Mouse (Mus musculus) heart, embryonic 14.5 days (tissue): ENCODE measurements around the gene Gm49380. TPM values are rescaled to one million over a fixed set of nuclear protein-coding genes. Genes with fewer than 3 reads are reported as not detected.

ENCODE experiments used
- ATAC-seq: fragments of 200-750 bp; cut with Nextera tagmentation; 2 replicates; pipeline ENCODE4 v1.8.0; 2017; ENCODE audit warnings: low read depth, moderate TSS enrichment; ENCODE audit not compliant: insufficient number of reproducible peaks, insufficient read depth, low FRiP score
- H3K27ac ChIP-seq, 2 experiments: fragments of 200-500 bp in 1 of 2; fragments of 300-500 bp in 1 of 2; sonication (generic) in 1 of 2; replicated peaks in 1 of 2; 2 replicates each; pipeline ENCODE4 v1.5.1; 2012 to 2014; ENCODE audit warnings: low read depth in 2 of 2, low read length in 2 of 2, control low read depth in 1 of 2, mild to moderate bottlenecking in 1 of 2, mixed read lengths in 1 of 2; ENCODE audit not compliant: control insufficient read depth in 1 of 2, insufficient read depth in 1 of 2
- H3K27me3 ChIP-seq: fragments of 300-500 bp; sonication (generic); 2 replicates; pipeline ENCODE4 v1.6.1; 2014; ENCODE audit warnings: mild to moderate bottlenecking, low read length, control low read depth; ENCODE audit not compliant: control insufficient read depth, insufficient read depth
- H3K36me3 ChIP-seq: fragments of 300-500 bp; sonication (generic); 2 replicates; pipeline ENCODE4 v1.6.1; 2014; ENCODE audit warnings: mild to moderate bottlenecking, control low read depth, low read length, mixed read lengths; ENCODE audit not compliant: control insufficient read depth, insufficient read depth
- H3K4me1 ChIP-seq, 2 experiments: fragments of 200-500 bp in 1 of 2; fragments of 300-500 bp in 1 of 2; sonication (generic) in 1 of 2; 2 replicates each; pipeline ENCODE4 v1.6.1; 2012 to 2014; ENCODE audit warnings: low read length in 2 of 2, control low read depth in 1 of 2, mixed read lengths in 1 of 2; ENCODE audit not compliant: control insufficient read depth in 2 of 2, insufficient read depth in 2 of 2
- H3K4me2 ChIP-seq: fragments of 300-500 bp; sonication (generic); 2 replicates; pipeline ENCODE4 v1.6.1; 2014; ENCODE audit warnings: mild to moderate bottlenecking, low read length
- H3K4me3 ChIP-seq, 2 experiments: fragments of 200-500 bp in 1 of 2; fragments of 300-500 bp in 1 of 2; sonication (generic) in 1 of 2; 2 replicates each; pipeline ENCODE4 v1.5.1; 2012 to 2014; ENCODE audit warnings: low read length in 2 of 2, mild to moderate bottlenecking in 2 of 2, control low read depth in 1 of 2, low read depth in 1 of 2, moderate library complexity in 1 of 2; ENCODE audit not compliant: control insufficient read depth in 1 of 2, insufficient read depth in 1 of 2
- H3K9ac ChIP-seq: fragments of 300-500 bp; sonication (generic); 2 replicates; pipeline ENCODE4 v1.6.1; 2014; ENCODE audit warnings: mild to moderate bottlenecking, low read length
- H3K9me3 ChIP-seq: fragments of 300-500 bp; sonication (generic); 2 replicates; pipeline ENCODE4 v1.6.1; 2016; ENCODE audit warnings: low read length, control low read depth; ENCODE audit not compliant: control insufficient read depth
- WGBS: fragments of 180-500 bp; shearing (Covaris S2); extraction: QIAGEN DNeasy Blood & Tissue Kit; methylation state at CpG from one replicate; pipeline ENCODE4 v1.1.7; 2014; 5-methylcytosine and 5-hydroxymethylcytosine counted together
- polyA plus RNA-seq: library from polyadenylated mRNA; unstranded; fragments of >200 nt; fragmentation: Nextera tagmentation; extraction: Ambion mirVana; gene quantifications from 2 replicates; pipeline ENCODE4 v1.2.1, GENCODE M21; 2014

The Gm49380 gene
- polyA plus RNA-seq, 1 experiment from 2014 or later: 0.08 TPM

DNA sequence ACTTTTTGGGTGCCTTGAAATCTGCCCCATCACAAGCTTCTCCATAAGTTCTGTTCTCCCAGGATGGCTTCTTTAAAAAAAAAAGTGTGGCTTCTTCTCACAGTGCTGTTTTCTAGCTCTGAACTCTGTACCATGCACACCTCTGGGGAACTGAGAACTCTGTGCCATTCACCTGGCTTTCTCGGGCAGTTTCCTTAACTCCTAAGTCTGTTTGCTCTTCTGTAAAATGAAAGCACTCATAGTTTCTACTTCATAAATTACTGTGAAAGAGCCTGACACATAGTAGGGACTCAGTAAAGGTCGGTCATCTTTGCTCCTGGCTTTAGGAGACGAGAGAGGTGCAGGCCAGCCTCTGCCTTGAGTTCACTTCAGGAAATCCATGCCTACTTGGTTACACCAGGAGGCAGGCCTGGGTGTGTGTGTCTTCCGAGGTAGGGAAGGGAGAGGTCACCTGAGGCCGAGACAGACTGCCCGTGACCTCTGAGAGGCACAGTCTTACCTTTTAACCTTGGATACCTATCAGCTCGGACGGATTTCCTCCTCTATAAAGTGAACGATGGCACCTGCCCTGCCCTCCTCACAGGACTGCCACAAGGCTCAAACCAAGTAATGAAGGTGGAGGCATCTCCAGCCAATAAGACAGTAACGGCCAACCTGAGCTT is 35.0 kb downstream of the Gm49380 start:
- Histone ChIP-seq H3K36me3 (peaks cover 22% of the 10 kb centered on the region), H3K9ac (peak overlapping the region; percentile 57; the same call in 1 of the 2 replicates), H3K4me2 (peak overlapping the region; percentile 48), H3K9me3 (no peaks in the 10 kb centered on the region), H3K27me3 (no peaks in the 10 kb centered on the region), H3K4me1 (peaks cover 45 to 80% of the 10 kb centered on the region in 2 experiments), H3K27ac (peak overlapping the region; percentile 78 to 85), H3K4me3 (no peak overlapping the region; a peak in 1 of 4 replicates)
- no peak for ATAC-seq
- 66% methylated on average over 10 of the region's 10 CpGs for WGBS

DNA sequence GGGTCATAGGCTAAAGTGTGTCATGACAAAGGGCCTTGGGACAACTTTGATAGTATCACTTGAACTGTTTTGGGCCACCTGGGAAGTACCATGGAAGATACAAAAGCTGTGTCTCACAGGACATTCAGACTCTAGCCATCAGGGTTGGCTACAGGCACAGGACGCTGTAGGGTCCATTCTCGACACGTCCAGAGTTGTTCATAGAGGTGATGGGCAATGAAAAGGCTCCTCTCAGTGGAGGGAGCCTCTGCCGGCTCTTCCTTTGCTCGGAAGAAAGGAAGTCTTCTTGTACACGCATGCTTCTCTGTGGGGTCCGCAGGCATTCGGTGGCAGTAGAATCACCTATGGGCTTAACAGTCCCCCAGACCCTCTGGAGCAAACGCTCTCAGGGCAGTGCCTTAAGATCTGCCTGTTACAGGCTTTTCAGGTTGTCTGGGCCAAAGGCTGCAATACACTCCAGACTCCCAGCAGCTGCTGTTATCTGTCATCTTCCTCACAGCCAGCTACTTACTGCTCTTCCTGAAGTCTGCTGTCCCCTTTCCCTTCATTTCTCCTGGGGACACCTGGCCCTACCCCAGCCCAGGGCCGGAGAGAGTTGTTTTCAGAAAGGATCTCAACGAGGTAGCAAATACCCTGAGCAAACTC is 35.9 kb downstream of the Gm49380 start:
- 84% methylated on average over 11 of the region's 11 CpGs for WGBS
- H3K27me3 ChIP-seq: no peaks in the 10 kb centered on the region
- peak overlapping the region; percentile 52 for H3K9ac ChIP-seq
- peak overlapping the region in 1 of 2 experiments; percentile 85; a peak in 2 of 4 replicates for H3K27ac ChIP-seq
- H3K4me2 ChIP-seq: 0 out of 2 replicates have a peak overlapping the region, but pooled peaks have one; percentile 3
- H3K9me3 ChIP-seq: no peaks in the 10 kb centered on the region
- peaks cover 22% of the 10 kb centered on the region for H3K36me3 ChIP-seq
- H3K4me1 ChIP-seq: peaks cover 52 to 81% of the 10 kb centered on the region in 2 experiments
- ATAC-seq: no peak
- no peak overlapping the region for H3K4me3 ChIP-seq

DNA sequence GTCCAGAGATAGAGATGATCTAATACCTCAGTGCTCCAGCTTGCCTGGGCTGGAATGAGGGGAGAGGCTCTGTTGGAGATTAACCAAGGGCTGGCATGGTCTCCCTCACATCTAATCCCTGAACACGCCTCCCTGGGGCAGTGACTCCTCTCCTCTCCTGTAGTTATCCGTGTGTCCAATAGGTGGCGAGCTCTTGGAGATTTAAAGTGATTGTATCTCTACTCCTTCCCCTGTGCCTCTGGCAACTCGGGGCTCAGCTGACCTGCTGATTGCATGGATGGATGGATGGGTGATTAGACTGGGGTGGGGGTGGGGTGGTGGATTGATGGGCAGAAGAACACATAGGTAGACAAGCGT is 36.6 kb downstream of the Gm49380 start:
- H3K9ac ChIP-seq: 0 out of 2 replicates have a peak overlapping the region, but pooled peaks have one; percentile 22
- H3K4me2 ChIP-seq: 0 out of 2 replicates have a peak overlapping the region, but pooled peaks have one; percentile 3
- 13% methylated on average over 5 of the region's 5 CpGs for WGBS
- H3K4me1 ChIP-seq: peaks cover 58 to 83% of the 10 kb centered on the region in 2 experiments
- no peaks in the 10 kb centered on the region for H3K9me3 ChIP-seq
- peak overlapping the region in 1 of 2 experiments; percentile 33; a peak in 1 of 4 replicates for H3K27ac ChIP-seq
- peaks cover 22% of the 10 kb centered on the region for H3K36me3 ChIP-seq
- no peaks in the 10 kb centered on the region for H3K27me3 ChIP-seq
- H3K4me3 ChIP-seq: no peak overlapping the region
- ATAC-seq: no peak

DNA sequence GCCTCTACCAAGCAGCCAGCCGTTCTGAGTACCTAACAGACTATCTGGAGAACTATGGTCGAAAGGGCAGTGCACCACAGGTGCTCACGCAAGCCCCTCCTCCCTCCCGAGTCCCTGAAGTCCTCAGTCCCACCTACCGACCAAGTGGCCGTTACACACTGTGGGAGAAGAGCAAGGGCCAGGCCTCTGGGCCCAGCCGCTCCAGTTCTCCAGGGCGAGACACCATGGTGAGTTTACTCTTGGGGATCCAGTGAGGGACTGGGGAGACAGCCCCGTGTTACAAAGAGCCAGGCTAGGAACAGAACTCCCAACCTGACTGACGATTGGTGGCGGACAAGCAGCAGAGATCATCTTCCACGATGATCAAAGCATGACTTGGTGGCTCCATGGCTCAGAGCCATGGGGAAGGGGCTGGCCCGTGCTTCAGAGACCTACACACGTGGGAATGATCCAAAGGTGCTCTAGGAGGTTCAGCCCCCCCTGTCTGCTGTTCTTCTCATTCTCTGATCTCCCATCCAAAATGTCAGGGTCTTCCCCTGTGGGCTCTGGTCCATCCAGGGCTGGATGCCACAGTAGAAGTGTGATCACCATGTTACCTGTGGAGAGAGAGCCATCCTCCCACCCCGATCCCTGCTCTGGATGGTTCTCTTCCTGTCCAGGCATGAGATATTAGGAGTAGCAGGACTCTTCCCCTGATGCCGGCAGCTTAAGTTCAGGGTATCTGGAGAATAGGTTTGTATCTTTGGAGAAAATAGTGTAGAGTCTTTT is 37.1 kb downstream of the Gm49380 start:
- no peak overlapping the region for H3K4me3 ChIP-seq
- no peaks in the 10 kb centered on the region for H3K9me3 ChIP-seq
- no peak for ATAC-seq
- peaks cover 61 to 81% of the 10 kb centered on the region in 2 experiments for H3K4me1 ChIP-seq
- 60% methylated on average over 16 of the region's 16 CpGs for WGBS
- H3K27ac ChIP-seq: 0 out of 4 replicates have a peak overlapping the region, but pooled peaks of 1 of the 2 experiments have one; percentile 33
- peak overlapping the region; percentile 22; the same call in 1 of the 2 replicates for H3K9ac ChIP-seq
- no peaks in the 10 kb centered on the region for H3K27me3 ChIP-seq
- peaks cover 22% of the 10 kb centered on the region for H3K36me3 ChIP-seq
- 0 out of 2 replicates have a peak overlapping the region, but pooled peaks have one; percentile 3 for H3K4me2 ChIP-seq

DNA sequence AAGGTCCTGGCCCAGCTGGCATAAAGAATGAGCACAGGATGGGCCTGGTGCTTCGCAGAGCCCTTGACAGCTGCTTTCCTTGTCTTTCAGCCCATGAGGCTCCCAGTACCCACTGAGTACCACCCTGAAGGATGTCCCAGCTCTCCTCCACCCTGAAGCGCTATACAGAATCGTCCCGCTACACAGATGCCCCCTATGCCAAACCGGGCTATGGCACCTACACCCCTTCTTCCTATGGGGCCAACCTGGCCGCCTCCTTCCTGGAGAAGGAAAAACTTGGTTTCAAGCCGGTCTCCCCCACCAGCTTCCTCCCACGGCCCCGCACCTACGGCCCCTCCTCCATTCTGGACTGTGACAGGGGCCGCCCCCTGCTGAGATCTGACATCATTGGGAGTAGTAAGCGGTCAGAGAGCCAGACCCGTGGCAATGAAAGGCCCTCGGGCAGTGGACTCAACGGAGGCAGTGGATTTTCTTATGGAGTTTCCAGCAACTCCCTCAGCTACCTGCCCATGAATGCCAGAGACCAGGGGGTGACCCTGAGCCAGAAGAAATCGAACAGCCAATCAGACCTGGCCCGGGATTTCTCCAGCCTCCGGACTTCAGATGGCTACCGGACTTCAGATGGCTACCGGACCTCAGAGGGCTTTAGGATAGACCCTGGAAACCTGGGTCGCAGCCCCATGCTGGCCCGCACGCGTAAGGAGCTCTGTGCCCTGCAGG is 37.9 kb downstream of the Gm49380 start:
- Histone ChIP-seq H3K4me2 (no peak overlapping the region), H3K9me3 (no peaks in the 10 kb centered on the region), H3K4me1 (peaks cover 62 to 81% of the 10 kb centered on the region in 2 experiments), H3K4me3 (no peak overlapping the region), H3K9ac (no peak overlapping the region), H3K27me3 (no peaks in the 10 kb centered on the region), H3K27ac (no peak overlapping the region), H3K36me3 (peaks cover 22% of the 10 kb centered on the region)
- no peak for ATAC-seq
- WGBS: 74% methylated on average over 24 of the region's 24 CpGs

DNA sequence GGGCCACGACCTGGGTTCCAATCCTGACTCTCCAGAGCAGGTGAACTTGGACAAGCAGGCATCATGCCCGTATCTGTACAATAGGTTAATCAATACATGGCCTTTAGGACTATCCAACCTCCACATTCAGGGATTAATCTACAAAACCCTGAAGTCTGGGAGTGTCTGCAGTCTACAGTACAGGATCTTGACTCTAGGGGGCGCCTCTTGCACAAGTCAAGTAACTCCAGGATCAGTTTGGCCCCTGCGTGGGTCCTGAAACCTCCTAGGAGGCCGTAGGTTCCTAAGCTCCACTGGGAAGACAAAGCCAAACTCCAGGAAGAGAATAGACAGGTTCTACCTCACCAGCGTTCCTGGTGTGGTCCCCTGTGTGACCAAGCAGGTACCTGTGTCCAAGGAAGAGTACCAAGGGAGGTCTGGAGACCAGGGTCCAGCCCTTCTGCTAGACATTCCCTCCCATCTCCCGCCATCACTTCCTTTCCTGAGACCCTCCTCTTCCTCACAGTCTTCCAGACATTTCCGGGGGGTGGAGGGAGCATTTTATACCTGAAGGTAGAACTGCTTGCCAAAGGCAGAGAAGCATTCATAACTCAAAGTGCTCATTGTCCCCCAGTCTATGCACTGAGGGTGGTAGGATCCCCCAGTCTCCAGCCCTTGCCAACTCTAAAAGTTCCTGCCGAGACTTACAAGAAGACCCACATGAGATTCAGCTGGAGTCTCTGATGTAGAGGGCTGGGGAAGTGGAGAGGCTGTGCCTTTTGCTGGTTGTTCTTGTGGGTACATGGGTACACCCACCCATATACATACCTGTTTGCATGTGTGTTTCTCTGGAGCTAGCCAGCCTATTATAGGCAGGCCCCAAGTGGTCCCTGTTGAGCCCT is 38.7 kb downstream of the Gm49380 start:
- Histone ChIP-seq H3K4me3 (no peak overlapping the region), H3K4me2 (no peak overlapping the region), H3K27me3 (no peaks in the 10 kb centered on the region), H3K36me3 (peaks cover 22% of the 10 kb centered on the region), H3K9me3 (no peaks in the 10 kb centered on the region), H3K9ac (no peak overlapping the region), H3K27ac (no peak overlapping the region), H3K4me1 (peaks cover 58 to 78% of the 10 kb centered on the region in 2 experiments)
- WGBS: 63% methylated on average over 9 of the region's 9 CpGs
- no peak for ATAC-seq
